Mouse (Mus musculus) erythroblast, embryonic 14.5 days (primary cell): Measurements from ENCODE around the gene Actl10.

ENCODE experiments used
- GATA1 ChIP-seq: IDR thresholded peaks from 2 replicates; pipeline ENCODE4 v1.6.1; 2012; ENCODE audit warnings: low read length, inconsistent platforms, mixed read lengths
- TAL1 ChIP-seq: IDR thresholded peaks from 3 replicates; pipeline ENCODE4 v1.6.1; 2012; ENCODE audit warnings: low read length, inconsistent platforms, mixed read lengths

DNA sequence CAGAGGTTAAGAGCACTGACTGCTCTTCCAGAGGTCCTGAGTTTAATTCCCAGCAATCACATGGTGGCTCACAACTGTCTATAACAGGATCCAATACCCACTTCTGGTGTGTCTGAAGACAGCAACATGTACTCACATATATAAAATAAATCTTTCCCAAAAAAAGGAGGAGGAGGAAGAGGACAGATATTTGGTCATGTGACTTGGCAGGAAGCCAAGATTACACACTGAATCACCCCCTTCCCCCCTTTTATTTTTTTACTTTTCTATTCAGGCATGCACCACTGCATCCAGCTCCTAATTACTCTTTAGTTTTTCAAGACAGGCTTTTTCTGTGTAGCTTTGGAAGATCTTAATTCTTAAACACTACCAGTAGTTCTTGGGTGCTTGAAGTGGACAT lies 30.1 kb upstream of the Actl10 start:
- TF ChIP-seq GATA1 = no peak
- TF ChIP-seq TAL1 = no peak
